Mouse (Mus musculus) liver, adult 2 months (tissue): ENCODE results near the gene Igll1.

ENCODE experiments used
- CTCF ChIP-seq: fragments of 200-500 bp; IDR thresholded peaks from 2 replicates; pipeline ENCODE4 v1.5.1; 2011; ENCODE audit warnings: low read depth, low read length, control low read depth
- POLR2A ChIP-seq: fragments of 200-500 bp; IDR thresholded peaks from 2 replicates; pipeline ENCODE4 v1.6.1; 2011; ENCODE audit warnings: low read length, control low read depth; ENCODE audit not compliant: insufficient read depth; ENCODE audit errors: extremely low read depth

GRCm38 (mm10) chr16:16902329-16902728, 38.5 kb upstream of the Igll1 start:
- TF ChIP-seq POLR2A (no peak), CTCF (no peak)
